Mouse (Mus musculus): ENCODE results near the gene Nrxn1. TPM values are rescaled to one million over a fixed set of nuclear protein-coding genes. Genes with fewer than 3 reads are reported as not detected.

The Nrxn1 gene
- polyA plus RNA-seq, 1 experiment from 2014 or later: not detected

DNA sequence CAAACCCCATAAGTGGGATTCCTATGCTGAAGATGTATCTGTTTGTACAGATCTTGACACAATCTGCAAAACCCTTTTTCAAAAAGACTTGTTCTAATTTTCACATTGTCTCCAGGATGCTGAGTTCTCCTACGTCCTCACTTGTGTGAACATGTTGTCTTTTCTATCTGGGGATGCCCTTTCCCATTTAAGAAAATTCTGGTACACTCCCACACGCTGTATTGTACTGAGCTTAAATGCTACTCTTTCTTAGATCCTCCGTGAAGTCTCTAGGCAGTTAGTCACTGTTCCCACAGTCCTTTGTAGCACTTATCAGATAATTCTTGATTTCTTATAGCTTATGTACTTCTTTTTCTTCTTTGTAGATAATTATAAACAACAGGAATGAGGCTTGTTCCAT is 997.9 kb downstream of the Nrxn1 start:
- no peak overlapping the region for H3K27ac ChIP-seq
- no peaks in the 10 kb centered on the region for H3K36me3 ChIP-seq (ENCODE audit: inconsistent target)
- WGBS (ENCODE audit: missing documents): 82% methylated on average over 3 of the region's 3 CpGs
- H3K79me2 ChIP-seq (ENCODE audit: inconsistent target): no peaks in the 10 kb centered on the region
- no peak overlapping the region for H3K4me3 ChIP-seq (ENCODE audit: inconsistent target)

DNA sequence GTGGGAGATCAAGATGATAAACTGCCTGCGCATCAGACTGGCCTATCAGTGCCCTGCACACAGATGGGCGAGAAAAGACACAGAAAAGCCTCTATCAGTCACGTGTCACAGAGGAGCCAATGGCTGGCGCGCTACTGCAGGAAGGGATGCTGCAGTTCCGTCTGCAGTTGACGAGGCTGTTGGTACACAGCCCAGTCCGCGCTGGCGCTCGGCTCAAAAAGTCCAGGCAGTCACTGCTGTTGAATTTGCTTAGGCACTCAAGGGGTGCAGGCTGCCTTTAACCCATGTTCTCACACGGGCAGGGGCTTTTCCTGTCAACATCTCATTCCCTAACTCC is 1004.6 kb downstream of the Nrxn1 start:
- Histone ChIP-seq H3K79me2 (ENCODE audit: inconsistent target) (no peaks in the 10 kb centered on the region), H3K27ac (no peak overlapping the region), H3K4me3 (ENCODE audit: inconsistent target) (no peak overlapping the region), H3K36me3 (ENCODE audit: inconsistent target) (no peaks in the 10 kb centered on the region)
- WGBS (ENCODE audit: missing documents): 4% methylated on average over 12 of the region's 12 CpGs

DNA sequence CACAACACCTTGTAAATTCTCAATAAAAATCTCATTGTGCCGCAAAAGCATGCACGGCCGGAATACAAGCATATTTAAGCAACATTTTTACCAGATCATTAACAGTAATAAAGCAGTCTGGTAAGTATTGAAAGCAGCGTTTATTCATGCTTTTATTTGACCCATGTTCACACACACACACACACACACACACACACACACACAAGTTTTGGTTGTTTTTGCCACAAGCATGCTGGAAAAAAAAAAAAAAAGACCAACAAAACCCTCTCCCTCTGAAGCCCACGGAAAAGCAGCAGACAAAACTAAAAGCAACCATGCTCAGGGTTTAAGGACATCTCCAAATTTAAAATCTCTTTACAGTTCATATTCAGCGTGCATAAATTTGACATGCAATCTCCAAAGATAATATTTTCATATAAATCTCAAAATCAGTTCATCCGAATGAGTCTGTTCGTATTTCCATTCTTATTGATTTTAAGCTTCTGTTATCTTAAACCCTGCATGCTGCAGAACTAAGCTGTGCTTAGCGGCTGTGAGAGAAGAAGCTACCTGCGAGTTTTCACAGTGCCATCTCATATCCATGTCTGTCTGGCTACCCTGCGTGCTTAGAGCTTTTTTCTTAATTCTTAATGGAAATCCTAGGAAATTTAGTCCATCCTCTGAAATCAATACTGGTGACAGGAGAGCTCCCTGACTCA is 1005.1 kb downstream of the Nrxn1 start:
- H3K79me2 ChIP-seq (ENCODE audit: inconsistent target): no peaks in the 10 kb centered on the region
- WGBS (ENCODE audit: missing documents): 77% methylated on average over 11 of the region's 11 CpGs
- no peaks in the 10 kb centered on the region for H3K36me3 ChIP-seq (ENCODE audit: inconsistent target)
- H3K4me3 ChIP-seq (ENCODE audit: inconsistent target): no peak overlapping the region
- H3K27ac ChIP-seq: no peak overlapping the region

GRCm38 (mm10) chr17:90086826-90087225 is 1006.0 kb downstream of the Nrxn1 start:
- H3K79me2 ChIP-seq (ENCODE audit: inconsistent target): no peaks in the 10 kb centered on the region
- no peak overlapping the region for H3K27ac ChIP-seq
- WGBS (ENCODE audit: missing documents): 57% methylated on average over 1 of the region's 1 CpGs
- no peak overlapping the region for H3K4me3 ChIP-seq (ENCODE audit: inconsistent target)
- H3K36me3 ChIP-seq (ENCODE audit: inconsistent target): no peaks in the 10 kb centered on the region

GRCm38 (mm10) chr17:90079003-90079402 is 1013.9 kb downstream of the Nrxn1 start:
- no peak overlapping the region for H3K27ac ChIP-seq

GRCm38 (mm10) chr17:90078488-90078887 is 1014.4 kb downstream of the Nrxn1 start:
- Histone ChIP-seq H3K79me2 (ENCODE audit: inconsistent target) (no peaks in the 10 kb centered on the region), H3K36me3 (ENCODE audit: inconsistent target) (no peaks in the 10 kb centered on the region), H3K27ac (no peak overlapping the region), H3K4me3 (ENCODE audit: inconsistent target) (no peak overlapping the region)
- 96% methylated on average over 3 of the region's 3 CpGs for WGBS (ENCODE audit: missing documents)

More at GRCm38 (mm10) chr17:90079003-90079402, 1013.9 kb downstream of the Nrxn1 start:
- H3K4me3 ChIP-seq (ENCODE audit: inconsistent target): no peak overlapping the region
- H3K79me2 ChIP-seq (ENCODE audit: inconsistent target): no peaks in the 10 kb centered on the region
- 74% methylated on average over 6 of the region's 6 CpGs for WGBS (ENCODE audit: missing documents)
- no peaks in the 10 kb centered on the region for H3K36me3 ChIP-seq (ENCODE audit: inconsistent target)

DNA sequence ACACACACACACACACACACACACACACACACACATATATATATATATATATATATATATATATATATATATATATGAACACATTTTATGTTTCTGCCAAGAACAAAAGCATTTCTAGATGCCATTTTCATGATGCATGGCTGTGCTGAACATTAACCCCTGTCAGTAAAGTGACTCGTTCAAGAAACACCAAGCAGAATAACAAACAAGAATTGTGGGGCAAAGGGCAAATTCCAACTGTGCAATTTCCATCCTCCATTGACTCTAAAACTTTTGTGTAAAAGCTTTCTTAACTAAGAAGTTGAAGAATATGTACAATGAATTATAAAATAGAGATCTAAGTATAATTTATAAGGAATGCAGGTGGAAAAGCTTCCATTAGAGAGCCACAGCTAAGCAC is 1030.0 kb downstream of the Nrxn1 start:
- Histone ChIP-seq H3K79me2 (ENCODE audit: inconsistent target) (no peaks in the 10 kb centered on the region), H3K4me3 (ENCODE audit: inconsistent target) (no peak overlapping the region), H3K27ac (no peak overlapping the region), H3K36me3 (ENCODE audit: inconsistent target) (no peaks in the 10 kb centered on the region)
- 70% methylated on average over 1 of the region's 1 CpGs for WGBS (ENCODE audit: missing documents)

- WGBS (ENCODE audit: missing documents): 63% methylated on average over 5 of the region's 5 CpGs
- no peaks in the 10 kb centered on the region for H3K36me3 ChIP-seq (ENCODE audit: inconsistent target)
- H3K27ac ChIP-seq: no peak overlapping the region
- no peaks in the 10 kb centered on the region for H3K79me2 ChIP-seq (ENCODE audit: inconsistent target)
- no peak overlapping the region for H3K4me3 ChIP-seq (ENCODE audit: inconsistent target)
Observed at GRCm38 (mm10) chr17:90060872-90061271, 1032.0 kb downstream of the Nrxn1 start.

DNA sequence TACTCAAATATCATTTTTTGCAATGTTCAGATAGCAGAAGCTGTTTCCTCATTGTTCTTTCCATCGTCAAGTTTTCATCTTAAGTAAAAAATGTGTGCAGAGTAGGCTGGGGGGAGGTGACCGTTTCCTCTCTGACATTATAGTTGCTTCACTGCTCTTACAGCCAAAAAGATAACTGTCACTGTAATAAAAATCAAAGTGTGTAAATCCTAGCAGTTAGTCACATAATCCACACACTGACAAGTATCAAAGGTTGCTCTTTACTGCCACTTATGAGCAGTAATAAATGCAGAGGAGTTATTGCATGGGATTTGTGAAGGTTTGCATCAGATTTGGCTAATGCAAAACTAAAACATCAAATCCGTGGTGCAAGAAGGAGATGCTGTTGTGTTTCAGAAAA is 1032.7 kb downstream of the Nrxn1 start:
- 44% methylated on average over 3 of the region's 3 CpGs for WGBS (ENCODE audit: missing documents)
- Histone ChIP-seq H3K27ac (no peak overlapping the region), H3K36me3 (ENCODE audit: inconsistent target) (no peaks in the 10 kb centered on the region), H3K79me2 (ENCODE audit: inconsistent target) (no peaks in the 10 kb centered on the region), H3K4me3 (ENCODE audit: inconsistent target) (no peak overlapping the region)

DNA sequence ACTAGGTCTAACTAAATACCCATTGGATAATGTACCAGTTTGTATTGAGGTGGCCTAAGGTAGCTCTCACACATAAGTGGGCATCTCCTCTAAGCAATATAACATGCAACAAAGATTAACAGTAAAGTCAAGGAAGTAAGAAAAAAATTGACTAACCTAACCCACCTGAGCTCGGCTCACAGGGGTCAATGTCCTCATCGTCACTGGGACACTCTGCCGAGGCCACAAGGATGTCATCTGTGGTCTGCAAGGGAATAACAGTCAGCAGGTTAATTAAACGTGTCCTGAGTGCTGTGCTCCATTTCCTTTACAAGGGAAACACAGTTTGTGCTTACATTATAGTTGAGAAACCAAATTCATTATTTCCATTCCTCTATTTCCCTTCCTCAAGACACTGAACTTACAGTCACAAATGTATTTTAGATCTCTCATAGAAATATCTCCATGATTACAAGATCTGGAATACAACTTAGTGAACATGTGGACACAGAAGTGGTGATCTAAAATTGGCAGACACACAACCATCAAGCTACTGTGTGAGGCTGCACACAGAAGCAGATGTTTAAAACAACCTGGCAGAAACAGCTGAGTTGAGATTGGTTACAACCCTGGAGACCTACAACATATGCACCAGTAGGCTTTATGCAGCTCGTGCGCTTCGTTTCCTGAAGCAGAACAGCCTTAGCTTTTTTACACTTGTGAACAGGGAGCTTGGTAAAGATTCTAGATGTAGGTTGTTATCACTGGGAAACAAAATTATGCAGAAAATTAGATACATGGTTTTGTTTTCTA is 1033.4 kb downstream of the Nrxn1 start:
- no peaks in the 10 kb centered on the region for H3K79me2 ChIP-seq (ENCODE audit: inconsistent target)
- no peak overlapping the region for H3K4me3 ChIP-seq (ENCODE audit: inconsistent target)
- H3K27ac ChIP-seq: no peak overlapping the region
- H3K36me3 ChIP-seq (ENCODE audit: inconsistent target): no peaks in the 10 kb centered on the region
- WGBS (ENCODE audit: missing documents): 86% methylated on average over 7 of the region's 7 CpGs

DNA sequence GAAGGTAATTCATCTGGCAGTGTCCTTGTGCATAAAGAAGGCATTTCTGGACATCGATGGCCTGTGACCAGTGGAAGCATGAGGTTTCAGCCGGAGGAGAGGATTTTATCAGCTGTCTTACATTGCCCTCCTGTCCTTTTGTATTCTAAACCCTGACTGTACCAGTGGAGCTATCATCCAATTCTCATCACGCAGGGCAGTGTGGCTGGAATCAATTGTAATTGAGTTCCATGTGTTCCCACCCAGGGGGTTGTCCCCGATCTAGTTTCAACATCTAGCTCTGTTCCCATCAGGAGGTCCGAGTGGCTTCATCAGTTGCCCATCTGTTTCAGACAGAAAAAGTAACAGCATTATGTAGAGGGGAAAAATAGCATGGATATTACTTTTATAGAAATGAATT is 1038.6 kb downstream of the Nrxn1 start:
- Histone ChIP-seq H3K27ac (no peak overlapping the region), H3K4me3 (ENCODE audit: inconsistent target) (no peak overlapping the region), H3K36me3 (ENCODE audit: inconsistent target) (no peaks in the 10 kb centered on the region), H3K79me2 (ENCODE audit: inconsistent target) (no peaks in the 10 kb centered on the region)
- 87% methylated on average over 5 of the region's 5 CpGs for WGBS (ENCODE audit: missing documents)

DNA sequence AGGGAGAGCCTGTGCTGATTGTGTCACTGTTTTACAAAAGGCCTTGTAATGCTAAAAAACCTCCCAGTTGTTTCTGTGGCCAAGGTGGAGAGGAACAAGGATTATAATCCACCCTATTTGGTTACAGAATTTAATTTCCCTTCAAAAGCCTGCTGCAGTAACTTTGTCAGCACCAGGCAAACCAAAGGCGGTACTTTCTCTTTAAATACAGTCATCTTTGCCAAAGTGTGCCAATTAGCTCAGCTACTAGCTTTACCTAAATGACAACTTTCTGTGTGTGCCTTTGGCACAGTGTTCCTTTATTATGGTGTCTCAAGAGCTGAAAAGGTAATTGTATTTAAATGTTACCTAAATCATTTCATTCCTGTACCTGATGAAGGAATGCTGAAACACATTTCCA is 1053.6 kb downstream of the Nrxn1 start:
- H3K79me2 ChIP-seq (ENCODE audit: inconsistent target): no peaks in the 10 kb centered on the region
- no peak overlapping the region for H3K27ac ChIP-seq
- WGBS (ENCODE audit: missing documents): 86% methylated on average over 1 of the region's 1 CpGs
- H3K4me3 ChIP-seq (ENCODE audit: inconsistent target): no peak overlapping the region
- H3K36me3 ChIP-seq (ENCODE audit: inconsistent target): no peaks in the 10 kb centered on the region

- Histone ChIP-seq H3K36me3 (ENCODE audit: inconsistent target) (no peaks in the 10 kb centered on the region), H3K79me2 (ENCODE audit: inconsistent target) (no peaks in the 10 kb centered on the region), H3K4me3 (ENCODE audit: inconsistent target) (no peak overlapping the region), H3K27ac (no peak overlapping the region)
- WGBS (ENCODE audit: missing documents): 89% methylated on average over 2 of the region's 2 CpGs
Observed at GRCm38 (mm10) chr17:90032416-90032815, 1060.5 kb downstream of the Nrxn1 start.

GRCm38 (mm10) chr17:90016636-90017035 is 1076.2 kb downstream of the Nrxn1 start:
- Histone ChIP-seq H3K27ac (no peak overlapping the region), H3K36me3 (ENCODE audit: inconsistent target) (no peaks in the 10 kb centered on the region), H3K79me2 (ENCODE audit: inconsistent target) (no peaks in the 10 kb centered on the region), H3K4me3 (ENCODE audit: inconsistent target) (no peak overlapping the region)
- 79% methylated on average over 1 of the region's 1 CpGs for WGBS (ENCODE audit: missing documents)

DNA sequence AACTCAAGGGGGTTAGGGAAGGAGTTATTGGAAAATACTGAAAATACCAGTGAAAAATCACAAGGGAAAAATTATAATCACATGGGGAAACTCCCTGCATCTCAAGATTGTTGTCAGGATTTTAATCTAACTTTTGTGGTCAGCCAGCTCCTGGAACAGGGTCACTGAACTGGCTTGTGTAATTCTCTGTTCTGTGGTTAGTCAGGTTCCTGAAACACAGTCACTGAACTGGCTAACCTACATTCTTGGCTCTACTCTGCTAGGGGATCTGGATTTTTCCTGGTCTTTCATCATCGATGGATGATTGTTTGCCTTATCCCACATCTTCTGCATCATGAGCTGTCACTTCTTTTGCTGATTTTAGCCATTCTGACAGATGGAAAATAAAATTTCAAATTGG is 1081.1 kb downstream of the Nrxn1 start:
- no peak overlapping the region for H3K4me3 ChIP-seq (ENCODE audit: inconsistent target)
- 60% methylated on average over 1 of the region's 1 CpGs for WGBS (ENCODE audit: missing documents)
- no peaks in the 10 kb centered on the region for H3K79me2 ChIP-seq (ENCODE audit: inconsistent target)
- H3K27ac ChIP-seq: no peak overlapping the region
- no peaks in the 10 kb centered on the region for H3K36me3 ChIP-seq (ENCODE audit: inconsistent target)

Data from macrophage (primary cell).